Mouse (Mus musculus) small intestine, adult 2 months (tissue): ENCODE data around the gene Fcgrt.

ENCODE experiments used
- CTCF ChIP-seq: fragments of 200-500 bp; IDR thresholded peaks from 2 replicates; pipeline ENCODE4 v1.5.1; 2012; ENCODE audit warnings: low read depth, mild to moderate bottlenecking, control low read depth, inconsistent platforms, low read length, moderate library complexity, mixed read lengths; ENCODE audit not compliant: insufficient replicate concordance, insufficient read length; ENCODE audit errors: extremely low read depth
- POLR2A ChIP-seq: fragments of 200-500 bp; IDR thresholded peaks from 2 replicates; pipeline ENCODE4 v1.6.1; 2012; ENCODE audit warnings: low read depth, mild to moderate bottlenecking, control low read depth, inconsistent platforms, low read length, moderate library complexity

DNA sequence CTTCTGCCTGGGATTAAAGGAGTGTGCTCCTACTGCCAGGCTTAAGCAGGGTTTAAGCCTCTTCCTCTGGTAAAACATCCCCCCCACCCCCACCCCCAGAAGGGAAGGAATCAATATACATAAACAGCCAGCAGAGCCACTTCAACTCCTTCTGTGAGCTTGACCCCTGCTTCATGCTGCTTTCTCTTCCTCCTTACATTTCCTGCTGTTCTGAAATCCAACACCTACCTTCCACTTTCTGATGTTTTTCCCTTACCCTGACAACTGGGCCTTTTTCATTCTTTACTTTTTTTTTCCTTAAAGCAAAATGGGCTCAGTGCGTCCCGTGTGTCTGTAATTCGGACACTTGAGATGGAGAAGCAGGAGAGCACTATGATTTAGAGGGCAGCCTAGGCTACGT lies 46.7 kb upstream of the Fcgrt start:
- no peak for TF ChIP-seq CTCF
- no peak for TF ChIP-seq POLR2A
